Mouse (Mus musculus) liver, postnatal 0 days (tissue): Measurements from ENCODE around the gene Mrpl47. TPM values are rescaled to one million over a fixed set of nuclear protein-coding genes. Genes with fewer than 3 reads are reported as not detected.
"Not testable (repeated sequence)": the region's sequence is repeated elsewhere in the genome, so short reads cannot be mapped to it uniquely, and the experiment has no call there.

Experiments used
- ATAC-seq: fragments of 200-750 bp; cut with Nextera tagmentation; 2 replicates; pipeline ENCODE4 v1.8.0; 2017; ENCODE audit warnings: mild to moderate bottlenecking, moderate library complexity
- DNase-seq: peaks from one replicate; pipeline ENCODE4 v3.0.0-alpha.2; 2016
- H3K27ac ChIP-seq: fragments of 300-500 bp; sonication (generic); 2 replicates; pipeline ENCODE4 v1.5.1; 2014; ENCODE audit warnings: antibody characterized with exemption, moderate library complexity, mild to moderate bottlenecking, low read depth
- H3K27me3 ChIP-seq: fragments of 300-500 bp; sonication (generic); 2 replicates; pipeline ENCODE4 v1.6.1; 2014; ENCODE audit warnings: low read length, control low read depth, mixed read lengths; ENCODE audit not compliant: insufficient read depth
- H3K36me3 ChIP-seq: fragments of 300-500 bp; sonication (generic); replicated peaks from 2 replicates; pipeline ENCODE4 v1.6.1; 2014; ENCODE audit warnings: mild to moderate bottlenecking, control low read depth, low read length, moderate library complexity, mixed read lengths; ENCODE audit not compliant: insufficient read depth
- H3K4me1 ChIP-seq: fragments of 300-500 bp; sonication (generic); 2 replicates; pipeline ENCODE4 v1.6.1; 2014; ENCODE audit warnings: antibody characterized with exemption, mild to moderate bottlenecking, control low read depth; ENCODE audit not compliant: insufficient read depth
- H3K4me2 ChIP-seq: fragments of 300-500 bp; sonication (generic); 2 replicates; pipeline ENCODE4 v1.6.1; 2014; ENCODE audit warnings: low read depth, mild to moderate bottlenecking, low read length, moderate library complexity, mixed read lengths
- H3K4me3 ChIP-seq: fragments of 300-500 bp; sonication (generic); 2 replicates; pipeline ENCODE4 v1.5.1; 2014; ENCODE audit warnings: low read depth, low read length
- H3K9ac ChIP-seq: fragments of 300-500 bp; sonication (generic); replicated peaks from 2 replicates; pipeline ENCODE4 v1.6.1; 2014; ENCODE audit warnings: mild to moderate bottlenecking, moderate library complexity
- H3K9me3 ChIP-seq: fragments of 300-500 bp; sonication (generic); 2 replicates; pipeline ENCODE4 v1.6.1; 2016; ENCODE audit warnings: mild to moderate bottlenecking, control low read depth, low read length, mixed read lengths
- CTCF ChIP-seq: sonication (generic); IDR thresholded peaks from 2 replicates; pipeline ENCODE4 v1.5.1; 2016; ENCODE audit warnings: antibody characterized with exemption, low read depth
- EP300 ChIP-seq: IDR thresholded peaks from 2 replicates; pipeline ENCODE4 v1.6.1; 2016; ENCODE audit warnings: antibody characterized with exemption, low read depth, mild to moderate bottlenecking
- WGBS: fragments of 180-500 bp; shearing (Covaris S2); extraction: QIAGEN DNeasy Blood & Tissue Kit; methylation state at CpG from one replicate; pipeline ENCODE4 v1.1.7; 2014; ENCODE audit not compliant: insufficient replicate concordance; 5-methylcytosine and 5-hydroxymethylcytosine counted together
- polyA plus RNA-seq: library from polyadenylated mRNA; unstranded; fragments of >200 nt; fragmentation: Nextera tagmentation; extraction: Ambion mirVana; gene quantifications from 2 replicates; pipeline ENCODE4 v1.2.1, GENCODE M21; 2015

The Mrpl47 gene
- polyA plus RNA-seq, 1 experiment from 2014 or later: 15.2 TPM

- DNase-seq (no peak), ATAC-seq (no peak)
- Histone ChIP-seq H3K36me3 (peaks cover 42% of the 10 kb centered on the region), H3K27me3 (no peaks in the 10 kb centered on the region), H3K9me3 (no peaks in the 10 kb centered on the region), H3K4me3 (no peak overlapping the region), H3K4me2 (no peak overlapping the region), H3K4me1 (no peaks in the 10 kb centered on the region), H3K27ac (no peak overlapping the region), H3K9ac (no peak overlapping the region)
- WGBS: 85% methylated on average over 4 of the region's 4 CpGs
- TF ChIP-seq EP300 (no peak), CTCF (no peak)
These were observed 12.6 kb upstream of the Mrpl47 start for GRCm38 (mm10) chr3:32749820-32750579.

- no peak overlapping the region for H3K4me3 ChIP-seq
- H3K9me3 ChIP-seq: no peaks in the 10 kb centered on the region
- DNase-seq (no peak), ATAC-seq (no peak)
- H3K4me2 ChIP-seq: no peak overlapping the region
- no peaks in the 10 kb centered on the region for H3K27me3 ChIP-seq
- H3K27ac ChIP-seq: no peak overlapping the region
- TF ChIP-seq CTCF: no peak
- no peak for TF ChIP-seq EP300
- H3K9ac ChIP-seq: no peak overlapping the region
- 92% methylated on average over 9 of the region's 9 CpGs for WGBS
- H3K4me1 ChIP-seq: no peaks in the 10 kb centered on the region
- H3K36me3 ChIP-seq: peaks cover 45% of the 10 kb centered on the region
These were observed 11.0 kb upstream of the Mrpl47 start for GRCm38 (mm10) chr3:32748384-32748783.

GRCm38 (mm10) chr3:32745426-32745825 is 8.0 kb upstream of the Mrpl47 start:
- not testable (repeated sequence) for DNase-seq

GRCm38 (mm10) chr3:32745001-32745400 is 7.6 kb upstream of the Mrpl47 start:
- H3K27me3 ChIP-seq: no peaks in the 10 kb centered on the region
- no peak overlapping the region for H3K9ac ChIP-seq
- WGBS: 88% methylated on average over 6 of the region's 6 CpGs
- DNase-seq (no peak), ATAC-seq (no peak)
- no peaks in the 10 kb centered on the region for H3K4me1 ChIP-seq
- no peak overlapping the region for H3K4me2 ChIP-seq
- H3K27ac ChIP-seq: no peak overlapping the region
- peaks cover 34% of the 10 kb centered on the region for H3K36me3 ChIP-seq
- no peaks in the 10 kb centered on the region for H3K9me3 ChIP-seq
- TF ChIP-seq EP300: no peak
- TF ChIP-seq CTCF: no peak
- H3K4me3 ChIP-seq: no peak overlapping the region

More at GRCm38 (mm10) chr3:32745426-32745825, 8.0 kb upstream of the Mrpl47 start:
- not testable (repeated sequence) for H3K9ac ChIP-seq, H3K27ac ChIP-seq, H3K4me2 ChIP-seq, ATAC-seq, H3K4me1 ChIP-seq, H3K27me3 ChIP-seq, H3K9me3 ChIP-seq, H3K4me3 ChIP-seq
- H3K36me3 ChIP-seq: peaks cover 38% of the 10 kb centered on the region

GRCm38 (mm10) chr3:32742276-32742780 is 4.9 kb upstream of the Mrpl47 start:
- Histone ChIP-seq H3K36me3 (peaks cover 14% of the 10 kb centered on the region), H3K9me3 (no peaks in the 10 kb centered on the region), H3K27me3 (no peaks in the 10 kb centered on the region), H3K9ac (no peak overlapping the region), H3K4me3 (no peak overlapping the region), H3K27ac (no peak overlapping the region), H3K4me1 (peaks cover 12% of the 10 kb centered on the region), H3K4me2 (no peak overlapping the region)
- ATAC-seq (no peak), DNase-seq (no peak)
- TF ChIP-seq EP300 (no peak), CTCF (no peak)
- WGBS: 64% methylated on average over 2 of the region's 2 CpGs

- Histone ChIP-seq H3K9ac (no peak overlapping the region), H3K4me2 (no peak overlapping the region), H3K9me3 (no peaks in the 10 kb centered on the region), H3K27me3 (no peaks in the 10 kb centered on the region), H3K4me3 (no peak overlapping the region), H3K27ac (no peak overlapping the region), H3K36me3 (no peaks in the 10 kb centered on the region; the same call in none of the 2 replicates), H3K4me1 (peaks cover 21% of the 10 kb centered on the region)
- ATAC-seq: no peak
- WGBS: 83% methylated on average over 5 of the region's 5 CpGs
- no peak for TF ChIP-seq EP300
- no peak for TF ChIP-seq CTCF
- no peak for DNase-seq
These were observed 1.1 kb upstream of the Mrpl47 start for GRCm38 (mm10) chr3:32738549-32738948.
